Mouse (Mus musculus) thymus, postnatal 0 days (tissue): ENCODE measurements at regions not wholly inside any gene's neighbourhood (a gene's known extent, or its start where the extent isn't known, plus 50 kb on each side); places are given as distances from the start of the nearest gene placed in this dataset.

Experiments used
- DNase-seq: peaks from one replicate; pipeline ENCODE4 v3.0.0-alpha.2; 2015; ENCODE audit warnings: low spot score

DNA sequence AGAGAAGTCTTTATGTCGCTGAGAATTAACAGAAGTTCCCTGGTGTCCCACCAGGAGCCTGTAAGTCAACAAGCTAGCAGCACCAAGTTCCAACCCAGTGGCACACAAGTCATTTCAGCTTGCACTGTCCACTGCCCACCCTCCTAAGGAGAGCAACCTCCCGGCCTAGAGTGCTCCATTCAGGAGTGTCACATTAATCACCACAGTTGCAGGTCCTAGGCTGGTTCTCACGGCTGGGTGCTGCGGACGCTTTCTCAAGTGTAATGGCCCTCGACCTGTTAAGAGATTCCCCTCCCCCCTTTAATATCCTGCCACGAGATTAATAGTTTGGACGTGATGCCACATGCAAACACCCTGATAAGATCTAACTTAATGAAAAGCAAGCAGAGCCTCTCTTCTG lies 288.2 kb upstream of the Usp25 start:
- no peak for DNase-seq

DNA sequence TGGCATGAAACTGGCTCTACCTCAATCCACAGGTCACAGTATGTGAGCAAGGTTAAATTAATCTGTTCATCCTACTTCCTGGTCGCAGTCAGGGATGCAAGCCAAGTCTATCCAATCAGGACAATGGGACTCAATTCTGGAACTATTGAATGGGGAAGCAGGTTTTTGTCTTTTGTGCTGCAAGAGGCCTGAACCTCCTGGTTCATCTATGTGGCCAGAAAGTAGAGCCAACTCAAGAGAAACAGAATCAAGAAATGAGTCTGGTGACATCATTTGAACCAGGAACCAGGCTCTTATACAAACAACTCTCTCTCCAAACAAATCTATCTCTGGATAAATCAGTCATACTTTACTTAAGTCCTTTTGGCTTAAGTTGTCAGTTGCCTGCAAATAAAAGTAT lies 294.7 kb upstream of the Usp25 start:
- DNase-seq: no peak

DNA sequence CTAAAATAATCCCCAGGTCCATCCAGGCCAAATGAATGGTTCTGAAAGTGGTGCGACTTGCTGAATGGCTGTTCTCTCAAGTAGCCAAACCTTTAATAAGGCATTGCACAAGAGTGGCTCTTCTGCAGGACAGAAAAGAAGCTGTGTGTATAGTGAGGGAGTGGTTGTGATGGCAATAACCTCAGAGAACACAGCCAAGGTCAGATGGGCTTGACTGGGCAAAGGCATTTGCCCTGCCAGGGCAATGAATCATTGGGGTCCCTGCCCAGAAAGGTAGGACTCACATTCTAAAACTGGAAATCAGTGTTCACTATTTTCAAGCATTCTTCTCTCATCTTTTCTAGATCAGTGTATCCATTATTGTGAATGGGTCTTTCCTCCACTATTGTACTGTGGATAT lies 295.4 kb upstream of the Usp25 start:
- no peak for DNase-seq

DNA sequence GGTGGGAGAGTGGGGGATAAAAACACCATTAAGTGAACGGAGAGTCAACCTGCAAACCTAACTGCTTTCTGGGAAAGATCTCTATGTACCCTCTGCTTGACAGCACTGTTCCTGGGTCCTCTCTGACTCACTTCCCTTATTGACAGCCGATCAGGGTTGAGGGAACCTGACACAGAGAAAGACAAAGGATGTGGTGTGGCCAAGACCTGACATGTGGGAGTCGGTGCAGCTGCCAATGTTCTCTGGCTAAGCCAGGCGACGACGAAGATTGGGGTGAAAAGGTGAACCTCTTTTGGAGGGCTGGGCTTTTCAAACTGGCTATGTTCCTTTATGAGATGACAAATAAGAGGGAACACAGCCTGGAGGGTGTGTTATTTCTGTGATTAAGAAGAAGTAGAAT lies 318.6 kb upstream of the Usp25 start:
- DNase-seq: peak; percentile 69

DNA sequence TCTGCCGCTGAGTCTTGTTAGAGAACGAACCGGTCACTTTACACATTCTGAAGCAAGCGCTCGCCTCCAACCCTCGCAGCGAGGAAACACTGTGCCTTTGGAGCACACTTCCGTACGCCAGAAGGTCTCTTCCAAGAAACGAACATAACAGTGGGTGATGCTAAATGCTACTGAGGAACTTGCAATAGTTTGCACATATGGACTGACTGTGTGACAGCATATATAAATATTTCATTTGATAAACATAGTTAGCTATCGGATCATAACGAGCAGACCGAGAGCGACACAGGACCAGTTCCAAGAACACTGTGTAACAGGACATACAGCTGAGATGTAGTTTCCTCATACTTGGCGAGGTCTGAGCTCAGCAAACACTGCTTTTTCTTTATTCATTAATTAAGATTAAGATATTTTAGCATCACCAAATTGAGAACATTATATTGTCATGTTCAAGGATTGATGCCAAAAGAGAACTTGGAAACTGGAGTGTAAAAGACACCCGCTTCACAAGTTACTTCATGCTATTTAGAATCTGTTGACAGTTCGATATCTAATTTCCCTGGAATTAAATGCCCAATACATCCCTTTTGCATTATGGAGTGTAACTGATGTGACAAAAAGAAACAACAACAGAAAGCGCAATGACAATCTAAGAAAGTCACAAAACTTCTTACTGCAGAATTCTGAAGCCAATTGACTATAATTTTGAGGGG lies 314.3 kb upstream of the Nrip1 start:
- no peak for DNase-seq

DNA sequence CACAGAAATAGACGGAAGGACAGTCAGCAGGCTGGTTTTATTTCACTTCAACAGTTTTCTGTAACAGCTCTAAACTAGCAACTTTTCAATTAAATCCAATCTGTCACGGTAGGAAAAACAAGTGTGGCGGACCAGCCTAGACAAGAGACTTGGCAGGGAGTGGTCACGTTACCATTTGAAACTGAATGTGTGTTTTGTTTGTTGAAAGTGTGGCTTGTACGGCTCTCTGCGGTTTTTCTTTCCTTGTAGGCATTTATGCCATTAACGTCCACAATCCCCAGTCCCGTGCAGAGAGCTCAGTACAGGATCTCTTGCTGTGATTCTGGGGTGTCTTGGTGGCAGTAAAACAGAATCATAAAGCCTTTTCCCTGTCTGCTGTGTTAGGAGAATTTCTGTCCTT lies 311.9 kb upstream of the Nrip1 start:
- no peak for DNase-seq

DNA sequence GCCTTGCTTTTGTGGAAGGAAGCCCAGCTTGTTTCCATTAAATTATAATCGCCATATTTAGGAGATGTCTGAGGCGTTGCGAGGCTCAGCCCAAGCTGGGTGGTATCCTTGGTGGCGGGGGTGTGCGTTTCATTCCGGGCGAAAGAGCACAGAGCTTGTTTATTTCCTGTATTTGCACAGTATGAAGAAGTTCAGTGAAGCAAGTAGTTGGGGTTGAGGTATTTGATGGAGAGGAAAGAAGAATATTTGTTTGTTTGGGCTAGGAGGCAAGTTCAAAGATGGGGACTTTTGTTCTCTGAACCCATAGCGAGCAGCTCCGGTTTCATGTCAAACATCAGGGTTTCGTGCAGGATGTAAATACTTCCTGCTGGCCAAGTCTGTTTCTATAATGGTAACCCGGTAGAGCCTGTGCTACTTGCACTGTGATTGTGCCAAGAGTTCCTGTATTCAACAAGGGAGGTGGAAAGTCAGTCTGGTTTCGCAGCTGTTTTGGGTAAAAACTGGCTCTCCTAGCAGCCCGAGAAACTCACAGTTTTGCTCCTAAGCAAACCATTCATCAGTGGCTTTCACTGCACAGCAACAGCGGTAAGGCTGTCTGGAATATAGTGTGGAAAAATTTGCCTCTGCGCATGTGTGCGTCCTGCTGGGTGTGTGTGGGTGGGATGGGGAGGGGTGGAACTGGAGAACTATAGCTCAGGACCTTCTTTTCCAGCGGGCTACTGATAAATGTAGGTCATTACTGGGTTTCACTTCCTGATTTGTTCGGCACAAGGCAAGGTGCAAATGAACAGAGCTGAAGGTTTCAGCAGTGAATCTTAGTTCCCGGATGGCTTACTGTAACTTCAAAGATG lies 306.7 kb upstream of the Nrip1 start:
- DNase-seq: peak; percentile 70

DNA sequence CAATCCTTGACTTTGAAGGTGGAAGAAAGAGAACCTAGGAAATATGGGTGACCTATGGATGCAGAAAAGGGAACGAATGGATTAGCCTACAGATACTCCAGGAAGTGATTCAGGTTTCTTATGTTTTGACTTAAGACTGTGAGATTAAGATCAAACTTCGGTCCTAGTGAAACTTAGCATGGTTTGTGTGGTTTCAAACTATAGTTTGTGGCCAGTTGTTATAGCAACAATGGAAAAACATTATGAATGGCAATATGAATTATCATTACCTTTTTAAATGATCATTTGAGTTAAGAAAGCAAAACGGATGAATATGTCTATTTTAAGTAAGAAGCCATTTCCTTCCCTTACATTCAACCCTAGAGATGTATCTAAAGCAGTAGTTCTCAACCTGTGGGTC lies 305.3 kb upstream of the Nrip1 start:
- peak; percentile 9 for DNase-seq

DNA sequence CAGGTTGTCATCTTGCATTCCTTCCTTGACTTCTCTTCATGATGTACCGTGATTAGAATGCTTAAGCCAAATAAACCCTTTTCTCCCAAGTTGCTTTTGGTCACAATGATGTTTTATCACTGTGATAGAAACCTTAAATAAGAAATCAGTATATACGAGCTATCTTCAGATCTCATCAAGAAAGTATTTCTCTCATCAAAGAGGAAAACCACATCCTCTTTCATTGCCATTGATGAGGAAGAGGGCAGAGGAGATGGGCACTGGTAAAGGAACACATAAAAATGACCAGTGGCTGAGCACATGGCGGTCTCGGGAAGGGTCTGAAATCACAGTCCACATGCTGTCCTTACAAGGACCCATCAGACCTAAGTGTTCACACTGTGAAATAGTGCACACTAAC lies 296.2 kb upstream of the Nrip1 start:
- no peak for DNase-seq

DNA sequence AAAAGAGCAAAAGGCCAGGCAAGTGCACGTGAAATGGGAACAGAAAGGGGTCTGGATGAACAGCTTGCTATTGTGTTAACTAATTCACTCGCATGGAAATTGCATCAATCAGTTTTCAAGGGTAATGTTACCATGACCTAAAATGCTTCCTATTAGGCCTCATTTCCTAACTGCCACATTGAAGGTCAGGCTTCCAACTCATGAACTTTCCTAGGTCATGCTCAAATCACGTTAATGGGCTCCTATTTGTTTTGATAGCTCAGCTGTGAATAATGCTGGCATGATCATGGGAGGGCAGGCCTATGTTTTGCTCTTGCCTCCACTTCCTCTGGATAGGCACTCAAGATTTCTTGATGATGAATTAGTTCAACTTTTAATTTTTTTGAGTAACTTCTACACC lies 293.4 kb upstream of the Nrip1 start:
- no peak for DNase-seq

DNA sequence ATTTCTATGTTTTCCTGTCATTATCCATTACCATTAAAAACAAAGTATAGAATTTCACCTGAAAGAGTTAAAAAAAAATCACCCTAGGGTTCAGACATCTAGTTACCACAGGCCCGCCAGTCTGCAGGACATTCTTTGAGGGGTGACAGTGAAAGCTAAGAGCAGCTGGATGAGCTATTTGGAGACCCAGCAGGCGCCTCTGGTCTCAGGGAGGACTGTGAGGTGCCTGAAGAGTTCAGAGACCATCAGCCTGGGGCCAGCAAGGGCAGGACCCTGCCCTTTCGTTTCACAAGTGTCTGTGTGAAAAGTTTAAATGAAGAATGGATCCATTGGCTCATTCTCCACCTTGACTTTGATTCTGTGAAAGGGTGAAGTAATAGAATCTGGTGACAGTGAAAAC lies 281.5 kb upstream of the Nrip1 start:
- DNase-seq: no peak

DNA sequence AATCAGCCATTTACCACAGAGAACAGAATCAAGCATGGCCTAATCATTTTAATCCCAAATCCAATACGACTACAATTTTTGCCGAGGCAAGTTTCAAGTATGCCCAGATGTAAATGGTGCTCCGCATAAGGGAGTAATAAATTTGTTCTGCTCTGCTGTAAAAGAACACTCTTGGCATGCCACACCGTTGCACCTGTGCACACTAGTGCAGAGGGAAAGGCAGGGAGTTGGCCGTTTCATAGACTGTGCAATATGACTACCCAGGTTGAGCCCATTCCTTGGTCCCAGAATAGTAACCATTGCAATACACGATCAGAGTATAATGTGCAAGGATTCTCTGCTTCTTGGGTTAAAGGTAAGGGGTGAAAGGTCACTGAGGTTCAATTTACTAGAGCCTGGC lies 270.7 kb upstream of the Nrip1 start:
- DNase-seq: no peak

DNA sequence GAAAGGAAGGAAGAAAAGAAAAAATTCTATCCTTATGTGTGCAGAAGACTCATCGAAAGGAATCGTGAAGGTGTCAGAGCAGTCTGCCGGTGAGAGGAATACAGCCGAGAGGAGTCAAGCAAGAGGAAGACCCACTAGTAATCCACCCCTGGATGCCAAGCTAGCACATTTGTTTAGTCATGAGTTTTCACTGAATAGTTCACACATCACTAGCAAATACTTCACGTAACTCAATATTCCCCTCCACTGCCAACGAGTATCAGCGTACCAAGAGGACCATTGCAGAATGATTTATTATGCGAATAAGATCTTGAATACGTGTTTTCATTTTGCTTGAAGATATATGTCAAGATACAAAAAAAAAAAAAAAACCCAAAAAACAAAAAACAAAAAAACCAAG lies 270.2 kb upstream of the Nrip1 start:
- no peak for DNase-seq

DNA sequence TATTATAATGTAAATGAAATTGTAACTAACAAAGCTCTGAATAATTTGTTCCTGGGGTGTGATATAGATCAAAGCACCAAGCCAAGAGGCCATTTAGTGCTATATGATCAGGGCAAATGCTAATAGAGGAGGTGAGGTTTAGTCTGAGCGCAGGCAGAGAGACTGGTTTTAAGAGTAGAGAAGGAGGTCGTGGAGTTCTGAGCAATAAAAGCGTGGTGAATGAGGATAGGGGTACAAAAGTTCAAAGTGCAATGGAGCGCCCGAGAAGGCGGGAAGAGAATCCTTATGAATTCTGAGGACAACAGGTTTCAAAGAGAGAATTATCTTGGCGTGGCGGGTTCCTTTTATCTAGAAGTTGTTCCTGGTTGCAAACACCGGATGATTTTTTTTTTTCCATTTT lies 261.5 kb upstream of the Nrip1 start:
- DNase-seq: no peak

DNA sequence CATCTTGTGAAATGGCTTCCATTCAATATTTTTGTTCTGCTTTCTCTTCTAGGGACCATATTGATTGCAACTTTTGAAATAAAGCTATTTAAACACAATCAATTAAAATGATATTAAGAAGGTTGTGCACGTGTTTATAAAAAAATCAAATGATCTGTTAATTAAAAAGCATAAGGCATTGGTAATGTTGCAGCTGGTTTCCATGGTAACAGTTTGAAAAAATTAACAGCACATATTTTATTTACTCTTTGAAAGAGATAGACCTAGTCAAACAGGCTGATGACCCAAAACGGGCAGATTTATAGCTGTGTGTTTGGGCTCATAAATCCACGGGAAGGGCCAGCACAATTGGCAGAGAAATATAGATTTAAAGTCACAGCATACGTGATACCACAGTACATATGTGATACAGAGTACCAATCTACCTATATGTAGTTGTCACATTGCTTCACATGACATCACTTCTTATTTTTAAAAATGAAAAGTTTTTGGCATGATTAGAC lies 260.6 kb upstream of the Nrip1 start:
- no peak for DNase-seq

DNA sequence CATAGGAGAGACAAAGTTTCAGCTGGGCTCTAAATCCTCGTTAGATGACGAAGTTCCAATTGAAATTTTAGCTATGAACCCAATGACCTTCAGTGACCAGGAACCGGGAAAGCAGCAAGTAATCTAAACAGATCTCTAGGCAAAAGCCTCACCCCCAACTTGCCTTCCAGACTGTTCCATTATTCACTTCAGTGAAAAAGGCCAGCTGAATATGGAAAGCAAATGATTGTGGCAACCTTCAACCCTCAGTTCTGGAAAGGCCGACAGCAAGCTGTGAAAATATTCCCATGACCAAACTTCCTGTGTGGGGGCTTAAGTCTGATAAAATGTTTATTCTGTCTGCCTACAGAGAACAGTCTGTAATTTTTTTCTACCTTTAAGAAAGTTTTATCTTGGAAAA lies 252.5 kb upstream of the Nrip1 start:
- DNase-seq: no peak

DNA sequence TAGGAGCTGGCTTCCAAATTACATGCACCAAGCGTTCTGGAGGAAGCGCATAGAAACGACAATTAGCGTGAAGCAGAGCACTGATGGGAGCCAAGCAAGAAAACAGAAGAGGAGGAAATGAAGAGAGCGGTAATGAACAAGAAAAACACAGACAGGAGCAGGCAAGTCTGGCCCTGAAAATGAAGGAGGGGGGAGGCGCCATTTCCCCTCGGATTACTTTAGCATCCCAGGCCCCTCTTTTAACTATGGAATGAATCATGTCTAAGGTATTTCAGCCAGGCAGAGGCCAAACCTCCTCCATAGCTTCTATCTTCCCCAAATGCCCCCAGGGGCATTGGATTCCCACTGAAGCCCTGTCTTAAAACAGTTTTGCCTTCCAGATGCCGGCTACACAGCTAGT lies 248.1 kb upstream of the Nrip1 start:
- DNase-seq: no peak

DNA sequence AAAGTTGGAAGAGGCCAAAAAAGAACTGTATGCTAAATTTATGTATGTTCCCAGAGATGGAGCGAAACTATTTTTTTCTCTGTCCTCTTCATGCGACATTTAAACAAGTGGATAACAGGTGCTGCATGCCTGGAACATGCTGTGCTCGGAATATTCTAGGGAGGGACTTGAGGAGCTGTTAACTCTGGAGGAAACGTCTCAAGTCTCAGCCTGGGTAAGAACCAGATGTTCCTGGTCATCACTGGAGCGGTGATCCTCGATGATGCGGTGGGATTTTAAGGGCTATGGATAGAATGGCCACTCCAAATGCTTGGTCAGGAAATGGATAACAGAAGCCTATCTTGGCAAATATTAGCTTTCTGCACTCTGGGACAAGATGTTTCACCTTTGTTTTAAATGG lies 244.7 kb upstream of the Nrip1 start:
- DNase-seq: no peak

DNA sequence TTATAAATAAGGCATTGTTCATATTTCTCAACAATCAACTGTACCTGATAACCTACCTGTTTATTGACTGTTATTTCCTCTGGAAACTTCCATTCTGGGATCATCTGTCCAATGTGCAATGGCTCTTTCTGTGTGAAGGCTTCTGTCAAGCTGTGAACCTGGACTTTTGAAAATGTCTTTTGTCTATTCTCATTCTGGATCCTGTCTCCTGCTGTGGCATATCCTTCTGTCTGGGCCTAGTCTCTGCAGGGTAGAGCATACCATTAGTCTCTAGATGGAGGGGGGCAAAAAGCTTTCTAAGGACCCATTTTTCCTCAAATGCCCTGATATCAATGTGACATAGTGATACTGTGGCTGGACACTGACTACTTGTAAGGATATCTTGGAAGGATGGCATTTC lies 237.4 kb upstream of the Nrip1 start:
- DNase-seq: no peak

DNA sequence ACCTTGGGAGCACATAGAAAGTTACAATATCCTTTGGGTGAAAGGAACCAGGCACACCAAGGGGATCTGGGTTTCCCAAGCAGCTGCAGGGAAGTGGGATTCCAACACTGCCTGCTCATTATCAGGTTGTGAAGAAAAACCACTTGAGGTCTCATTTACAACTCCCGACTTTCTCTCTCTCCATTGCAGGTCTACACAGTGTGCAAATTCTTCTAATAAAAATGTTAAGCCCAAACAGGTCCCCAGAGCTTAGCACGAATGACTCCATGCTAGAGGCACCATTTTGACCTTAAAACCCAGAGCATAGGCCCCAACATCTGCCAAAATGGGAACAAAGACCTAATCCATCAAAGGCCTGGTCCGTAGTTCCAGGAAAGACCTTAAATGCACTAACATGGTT lies 231.3 kb upstream of the Nrip1 start:
- DNase-seq: no peak

DNA sequence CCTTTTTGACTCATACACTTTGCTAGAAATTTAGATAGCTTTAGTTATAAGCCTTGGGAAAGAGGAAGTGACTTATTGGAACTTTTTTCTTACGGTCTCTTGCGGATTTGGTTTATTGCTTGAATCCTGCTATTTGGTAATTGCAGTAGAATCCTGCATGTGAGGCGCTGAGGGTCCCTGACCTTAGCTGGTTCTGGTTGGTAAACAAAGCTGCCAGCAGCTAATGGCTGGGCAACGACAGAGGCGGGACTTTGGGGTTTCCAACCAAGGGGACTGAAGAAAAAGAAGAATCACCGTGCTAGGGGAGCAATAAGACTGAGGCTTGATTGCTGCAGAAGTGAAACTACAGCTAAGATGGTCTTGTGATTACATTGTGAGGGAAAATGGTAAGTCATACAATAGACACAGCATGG lies 230.2 kb upstream of the Nrip1 start:
- DNase-seq: no peak

DNA sequence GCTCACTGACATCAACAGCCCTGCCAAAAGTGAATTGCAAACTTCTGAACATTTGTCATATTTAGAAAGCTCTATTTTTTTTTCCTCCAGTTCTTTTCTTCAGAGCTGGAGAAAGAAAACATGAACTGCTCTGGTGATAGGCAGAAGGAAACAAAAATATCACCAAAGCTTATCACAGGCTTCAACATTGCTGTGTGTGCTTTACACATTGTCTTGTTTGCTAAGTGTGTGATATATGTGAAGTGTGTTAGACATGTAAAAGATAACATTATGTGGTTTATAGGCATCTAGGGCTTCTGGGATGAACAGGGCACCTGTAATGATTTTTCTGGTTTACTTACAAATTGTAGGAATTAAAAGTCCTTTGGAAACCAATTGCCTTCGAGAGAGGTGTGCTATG lies 229.8 kb upstream of the Nrip1 start:
- DNase-seq: no peak

DNA sequence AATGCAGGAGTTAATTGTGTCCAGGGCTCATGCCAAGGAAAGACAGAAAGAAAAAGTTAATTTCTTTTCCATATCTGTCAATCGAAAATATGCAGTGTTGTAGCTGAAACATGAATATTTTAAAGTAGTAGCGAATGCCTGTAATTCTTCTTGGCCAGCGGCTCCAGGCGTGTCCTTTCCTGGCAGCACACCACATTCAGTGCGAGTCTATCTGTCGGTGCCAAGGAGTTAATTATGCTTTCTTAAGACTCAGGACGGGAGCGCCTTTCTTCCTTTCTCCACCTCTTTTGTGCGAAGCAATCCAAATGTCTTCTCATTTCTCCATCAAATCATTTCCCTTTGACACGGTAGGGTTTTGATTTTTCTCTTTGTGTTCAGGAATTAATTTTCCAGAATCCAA lies 226.5 kb upstream of the Nrip1 start:
- no peak for DNase-seq
